Mouse (Mus musculus) kidney, postnatal 36 days (tissue): Measurements from ENCODE around the gene Cideb.

Source experiments
- DNase-seq, 2 experiments: peaks; one replicate each; pipeline ENCODE4 v3.0.0; 2021 to 2022; ENCODE audit warnings: mixed read lengths in 2 of 2

The Cideb gene

DNA sequence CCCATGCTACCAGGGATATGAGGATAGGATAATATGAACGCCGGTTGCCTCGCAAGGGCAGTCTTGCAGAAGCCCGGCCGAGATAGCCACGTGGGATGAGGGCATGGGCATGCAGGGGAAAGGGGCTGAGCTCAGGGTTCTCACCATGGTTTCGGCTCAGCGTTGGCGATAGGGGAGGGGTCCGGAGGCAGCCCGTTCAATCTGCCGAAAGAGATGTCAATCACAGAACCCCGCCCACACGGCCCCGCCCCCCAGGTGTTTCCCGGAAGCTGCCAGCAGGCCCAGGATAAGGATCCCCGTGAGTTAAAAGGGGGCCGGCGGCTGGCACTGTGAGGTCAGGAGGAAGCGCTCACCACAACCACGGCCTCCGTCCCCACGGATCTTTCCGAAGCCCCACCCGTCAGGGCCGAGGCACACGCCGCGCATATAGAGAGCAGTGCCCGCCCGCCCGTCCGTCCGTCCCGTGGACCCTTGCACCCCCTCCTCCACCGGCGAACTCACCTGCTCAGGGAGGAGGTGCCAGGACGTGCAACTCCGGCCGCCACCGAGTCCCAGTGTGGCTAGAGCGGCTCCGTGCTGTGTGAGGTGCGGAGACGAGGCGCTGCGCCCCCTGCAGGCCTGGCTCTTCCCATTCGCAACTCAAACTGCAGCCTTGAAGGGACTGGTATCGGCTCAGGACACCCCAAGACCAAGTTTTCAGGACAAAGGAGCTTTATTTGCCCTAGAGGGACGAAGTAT, 36.4 kb downstream of the Cideb start, which contains the start of gene Rabggta:
Rabggta (minus strand) TSS at position 564 of the 738 bp plus-strand sequence.
- DNase-seq = peak; percentile 96 to 98

DNA sequence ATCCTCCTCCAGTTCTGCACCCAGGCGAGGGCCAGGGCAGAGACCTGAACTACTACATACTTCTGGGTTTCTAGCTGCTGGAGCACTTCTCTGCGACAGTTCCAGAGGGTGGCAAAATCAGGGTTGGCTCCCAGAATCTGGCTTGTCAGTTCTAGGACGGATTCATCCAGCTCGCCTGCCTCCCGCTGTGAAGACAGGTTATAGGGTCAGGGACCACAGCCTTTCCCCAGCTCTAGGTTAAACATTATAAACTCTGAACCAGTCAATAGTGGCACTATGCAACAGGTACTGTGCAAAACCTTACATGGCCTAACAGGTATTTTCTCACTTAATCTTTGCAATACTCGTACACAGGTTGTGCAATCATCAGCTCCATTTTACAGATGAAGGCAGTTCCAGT, 37.2 kb downstream of the Cideb start:
- peak; percentile 73 to 74 for DNase-seq

DNA sequence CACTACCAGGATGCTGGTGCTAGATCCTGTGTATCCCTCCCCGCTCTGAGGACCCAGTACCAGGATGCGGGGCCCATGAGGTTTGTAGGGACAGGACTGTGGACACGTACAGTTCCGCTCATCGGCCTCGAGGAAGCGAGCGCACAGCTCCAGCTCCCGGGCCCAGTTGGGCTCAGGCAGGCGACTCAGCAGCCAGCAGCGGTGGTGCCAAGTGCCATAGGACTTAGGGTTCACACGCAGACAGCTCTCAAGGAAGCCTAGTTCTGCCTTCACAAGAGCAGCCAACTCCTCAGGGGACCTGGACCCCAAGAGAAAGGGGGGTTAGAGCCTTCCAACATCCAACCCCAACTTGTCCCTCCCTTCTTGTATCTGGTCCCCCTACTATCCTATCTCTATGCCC, 37.6 kb downstream of the Cideb start:
- peak in 1 of 2 experiments; percentile 54 for DNase-seq

DNA sequence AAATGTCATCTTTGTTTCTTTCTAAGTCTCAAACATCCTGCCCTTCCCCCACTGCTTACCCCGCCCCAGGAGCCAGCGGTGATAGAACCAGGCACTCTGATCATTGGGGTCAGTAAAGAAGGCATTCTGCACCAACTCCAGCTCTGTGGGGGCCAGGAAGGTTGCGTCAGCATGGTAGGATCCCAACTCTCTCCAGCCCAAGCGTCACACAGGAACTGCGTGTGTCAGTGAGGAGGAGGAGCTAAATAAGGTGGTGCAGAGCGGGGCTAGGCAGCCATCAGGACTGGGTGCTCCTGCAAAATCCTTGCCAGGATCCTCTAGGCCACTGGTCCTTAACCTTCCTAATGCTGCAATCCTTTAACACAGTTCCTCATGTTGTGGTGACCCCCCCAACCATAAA, 38.5 kb downstream of the Cideb start:
- no peak for DNase-seq

DNA sequence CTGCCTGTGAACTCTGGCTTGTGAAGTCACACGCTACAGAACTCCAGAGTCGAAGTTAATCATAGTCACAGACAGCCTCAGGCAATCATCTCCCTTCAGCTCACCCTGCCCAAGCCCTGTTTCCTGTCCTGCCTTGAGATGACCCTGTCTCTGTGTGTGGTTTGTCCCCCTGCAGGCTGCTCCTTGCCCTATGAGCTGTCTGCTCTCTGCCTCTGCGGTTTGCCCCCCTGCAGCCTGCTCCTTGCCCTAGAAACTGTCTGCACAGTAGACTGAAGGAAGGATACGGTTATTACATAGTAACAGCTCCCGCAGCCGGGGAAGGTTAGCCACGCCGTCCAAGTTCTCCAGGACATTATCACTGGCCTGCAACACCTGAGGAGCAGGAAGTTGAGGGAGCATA, 41.4 kb downstream of the Cideb start:
- DNase-seq = peak; percentile 75 to 84

DNA sequence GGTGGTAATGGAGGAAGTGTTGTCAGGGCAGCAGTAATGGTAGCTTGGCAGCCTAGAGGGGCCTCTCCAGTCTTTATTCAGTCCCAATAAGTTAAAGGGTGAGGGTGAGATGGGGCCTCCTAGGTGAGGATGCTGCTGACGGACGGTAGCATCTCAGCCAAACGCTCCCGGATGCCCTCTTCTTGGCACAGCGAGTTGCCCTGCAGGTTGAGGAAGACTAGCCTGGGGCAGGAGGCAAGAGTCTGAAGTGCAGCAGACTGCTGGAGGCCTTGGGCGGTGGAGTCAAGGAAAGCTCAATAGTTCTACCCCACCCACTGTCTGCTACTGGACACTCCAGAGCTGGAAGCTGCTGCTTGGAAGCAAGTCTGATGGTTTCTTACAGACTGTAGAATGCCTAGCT, 42.0 kb downstream of the Cideb start:
- peak; percentile 68 to 73 for DNase-seq

DNA sequence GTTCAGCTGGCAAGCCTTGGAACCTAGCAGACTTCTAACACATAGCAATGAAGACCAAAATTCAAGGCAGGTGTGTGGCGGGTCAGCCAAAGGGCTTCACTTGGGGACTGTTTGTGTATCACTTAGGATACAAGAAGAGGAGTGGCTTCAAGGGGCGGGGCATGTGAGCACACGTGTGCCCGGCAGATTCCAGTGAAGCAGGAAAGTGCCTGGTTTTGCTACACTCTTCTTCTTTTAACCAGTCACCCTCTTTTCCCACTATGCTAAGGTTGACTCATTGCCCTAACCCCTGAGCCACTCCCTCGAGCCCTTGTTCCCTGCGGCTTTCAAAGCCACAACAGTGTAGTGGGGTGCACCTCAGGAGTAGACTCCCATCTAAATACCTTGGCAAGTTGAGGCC, 43.4 kb downstream of the Cideb start:
- DNase-seq = peak; percentile 46 to 69

DNA sequence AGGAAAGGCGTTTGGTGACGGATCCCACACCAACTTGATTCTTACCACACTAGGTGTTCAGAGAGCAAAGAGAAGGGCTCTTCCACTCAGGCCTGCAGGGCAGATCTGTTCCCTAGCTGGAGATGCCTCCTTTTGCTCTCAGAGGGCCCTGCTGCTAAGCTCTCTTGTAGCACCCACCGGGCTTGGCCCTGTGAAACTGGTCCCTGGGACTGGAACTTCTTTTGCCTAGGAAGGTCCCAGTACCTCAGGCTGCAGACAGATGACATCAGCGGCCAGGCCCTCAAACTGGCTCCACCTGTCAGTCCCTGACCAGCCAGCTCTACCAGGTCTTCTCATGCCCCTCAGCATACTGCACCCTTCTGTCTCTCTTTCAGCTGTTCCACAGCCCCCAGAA, 44.5 kb downstream of the Cideb start, which contains the start of gene Tgm1:
Tgm1 (minus strand) TSS at position 198 of the 394 bp plus-strand sequence.
- no peak for DNase-seq

DNA sequence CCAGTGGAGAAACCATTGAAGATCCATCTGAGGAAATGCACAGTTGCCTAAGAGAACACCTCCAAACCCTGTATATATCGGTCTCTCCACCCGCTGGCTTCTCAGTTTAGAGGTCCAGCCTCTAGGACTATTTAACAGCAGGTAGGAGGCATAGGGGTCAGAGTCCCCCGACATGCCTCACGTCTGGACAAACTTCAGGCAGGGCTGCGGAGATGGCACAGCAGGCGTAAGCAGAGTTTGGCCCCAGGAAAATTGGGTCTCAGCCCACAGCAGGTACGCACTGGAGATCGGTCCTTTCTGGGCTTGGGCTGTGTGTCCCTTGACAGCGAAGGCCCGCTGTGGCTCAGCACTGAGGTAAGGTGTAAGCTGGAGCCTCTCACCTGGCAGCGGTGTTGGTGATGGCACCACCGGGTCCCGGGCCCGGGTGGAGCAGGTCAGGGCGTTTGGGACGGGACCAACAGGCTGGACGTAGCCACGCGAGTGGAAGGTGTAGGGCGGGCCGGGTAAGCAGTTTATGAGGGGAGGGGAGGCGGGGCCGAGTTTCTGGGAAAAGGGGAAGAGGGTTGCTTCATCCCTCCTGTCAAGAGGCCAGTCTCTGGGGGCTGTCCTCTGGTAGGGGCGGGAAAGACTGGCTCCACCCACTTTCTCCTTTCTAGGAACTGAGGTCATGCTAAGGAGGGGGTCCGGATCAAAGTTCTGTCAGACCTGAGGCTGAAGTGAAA, 45.1 kb downstream of the Cideb start:
- DNase-seq = peak; percentile 83 to 85

DNA sequence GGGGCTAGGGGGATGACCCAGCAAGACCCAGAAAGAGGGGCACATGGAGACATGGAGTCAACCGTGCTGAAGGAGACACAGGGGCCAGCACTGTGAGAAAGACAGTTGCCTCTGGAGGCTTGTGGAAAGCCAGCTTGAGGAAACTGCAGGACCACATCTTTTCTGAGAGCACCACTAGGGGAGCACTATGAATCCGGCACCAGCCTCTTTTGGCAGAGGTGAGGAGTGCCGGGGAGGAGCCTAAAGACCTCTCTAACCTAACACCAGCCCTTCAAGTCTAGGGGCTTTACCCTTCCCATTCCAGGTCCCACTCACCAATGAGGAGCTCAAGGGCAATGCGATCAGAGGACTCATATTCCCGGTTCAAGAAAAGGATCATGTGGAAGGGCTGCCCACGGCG, 46.5 kb downstream of the Cideb start:
- DNase-seq = peak in 1 of 2 experiments; percentile 34

DNA sequence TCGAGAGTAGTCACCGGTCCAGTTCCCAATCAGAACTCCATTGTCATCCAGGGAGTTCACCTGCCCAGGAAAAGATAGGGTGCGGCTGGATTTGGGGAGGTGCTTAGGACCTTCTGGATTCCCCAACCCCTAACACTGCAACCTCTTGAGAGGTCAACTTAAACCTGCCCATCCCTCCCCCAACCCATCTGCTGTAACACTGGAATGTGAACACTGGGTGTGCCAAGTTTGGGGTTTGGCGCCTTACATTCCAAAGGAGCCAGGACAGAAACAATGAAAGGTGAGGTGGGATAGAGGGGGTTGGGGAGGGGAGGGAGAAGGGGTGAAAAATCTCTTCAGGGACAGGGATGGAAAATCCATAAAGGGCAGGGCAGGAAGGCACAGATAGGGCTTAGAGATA, 48.7 kb downstream of the Cideb start:
- no peak for DNase-seq

DNA sequence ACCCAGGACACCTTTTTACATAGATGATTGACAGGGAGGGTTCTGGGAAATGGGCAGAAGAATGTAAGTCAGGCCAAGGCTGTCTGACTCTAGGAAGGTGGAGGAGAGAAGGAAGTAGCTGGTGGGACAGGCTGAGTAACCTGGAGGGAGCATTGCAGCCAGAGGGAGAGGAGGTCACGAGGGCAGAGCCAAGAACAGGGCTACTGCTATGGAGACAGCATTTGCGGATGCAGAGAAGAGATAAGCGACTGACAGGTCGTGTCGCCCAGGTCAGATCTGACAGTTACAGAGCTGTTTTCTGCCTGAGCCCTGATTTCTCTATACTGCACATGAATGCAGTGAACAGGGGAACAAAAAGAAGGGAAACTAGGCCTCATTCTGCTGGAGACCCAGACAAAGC, 50.9 kb downstream of the Cideb start:
- DNase-seq = no peak

DNA sequence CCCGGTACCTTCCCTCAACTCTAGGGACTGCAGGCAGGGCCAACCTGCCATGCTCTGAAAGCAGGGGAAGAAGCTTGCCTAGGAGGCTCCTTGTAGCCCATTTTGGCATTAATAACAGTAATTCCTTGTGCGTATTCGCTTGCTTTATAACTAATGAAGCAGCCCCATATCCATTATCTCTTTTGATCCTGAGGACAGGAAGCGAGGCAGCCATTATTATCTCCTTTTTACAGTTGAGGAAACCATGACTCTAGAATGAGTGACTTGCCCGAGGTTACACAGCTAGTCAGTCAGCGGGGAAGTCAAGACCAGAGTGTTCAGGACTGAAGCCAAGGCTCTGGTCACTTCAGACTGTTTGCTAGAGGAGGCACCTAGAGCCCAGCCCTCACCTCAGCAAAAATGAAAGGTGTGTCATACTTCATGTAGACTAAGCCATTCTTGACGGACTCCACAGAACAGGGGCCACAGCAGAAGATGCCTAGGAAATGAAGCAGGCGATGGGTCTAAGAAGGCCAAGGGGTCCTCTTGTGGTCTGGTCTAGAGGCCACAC, 52.1 kb downstream of the Cideb start:
- DNase-seq = no peak
